Mouse (Mus musculus): ENCODE data around the gene Cypt3.

- TF ChIP-seq GABPA (IDR thresholded peaks at IDR 0.05; ENCODE audit: insufficient replicate concordance, low read depth, low read length) (no peak), POLR2A (IDR thresholded peaks at IDR 0.05; ENCODE audit: low read depth, low read length) (no peak), CTCF (conservative IDR thresholded peaks at IDR 0.05 in 1 of 2, IDR thresholded peaks at IDR 0.05 in 1 of 2; ENCODE audit: low read depth in 2 of 2, low read length in 2 of 2) (no peak), EP300 (IDR thresholded peaks at IDR 0.05; ENCODE audit: low read length) (no peak), E2F4 (IDR thresholded peaks at IDR 0.05; ENCODE audit: insufficient replicate concordance, low read depth, low read length) (no peak), CHD2 (IDR thresholded peaks at IDR 0.05; ENCODE audit: low read length) (no peak), NRF1 (IDR thresholded peaks at IDR 0.05; ENCODE audit: low read depth, low read length) (no peak), SMC3 (IDR thresholded peaks at IDR 0.05; ENCODE audit: low read depth, low read length) (no peak), MAX (IDR thresholded peaks at IDR 0.05; ENCODE audit: low read length) (no peak), ZMIZ1 (IDR thresholded peaks at IDR 0.05; ENCODE audit: low read depth, low read length) (no peak)
Observed at GRCm38 (mm10) chrX:153599583-153599982, 41.2 kb downstream of the Cypt3 start.

Measured in CH12.LX (cell line).